Mouse (Mus musculus) neural tube, embryonic 13.5 days (tissue): ENCODE measurements at regions not wholly inside any gene's neighbourhood (a gene's known extent, or its start where the extent isn't known, plus 50 kb on each side); places are given as distances from the start of the nearest gene placed in this dataset.

Experiments used
- ATAC-seq: fragments of 200-750 bp; cut with Nextera tagmentation; 2 replicates; pipeline ENCODE4 v1.8.0; 2017; ENCODE audit warnings: low read depth, mild to moderate bottlenecking, moderate TSS enrichment, moderate library complexity
- H3K27ac ChIP-seq: fragments of 300-500 bp; sonication (generic); replicated peaks from 2 replicates; pipeline ENCODE4 v1.5.1; 2015; ENCODE audit warnings: moderate library complexity, mild to moderate bottlenecking, inconsistent platforms
- H3K27me3 ChIP-seq: fragments of 300-500 bp; sonication (generic); 2 replicates; pipeline ENCODE4 v1.6.1; 2015; ENCODE audit warnings: mild to moderate bottlenecking, inconsistent platforms
- H3K36me3 ChIP-seq: fragments of 300-500 bp; sonication (generic); 2 replicates; pipeline ENCODE4 v1.6.1; 2015; ENCODE audit warnings: mild to moderate bottlenecking, inconsistent platforms
- H3K4me1 ChIP-seq: fragments of 300-500 bp; sonication (generic); replicated peaks from 2 replicates; pipeline ENCODE4 v1.6.1; 2015; ENCODE audit warnings: inconsistent platforms
- H3K4me2 ChIP-seq: fragments of 300-500 bp; sonication (generic); 2 replicates; pipeline ENCODE4 v1.6.1; 2015; ENCODE audit warnings: inconsistent platforms, mild to moderate bottlenecking, moderate library complexity
- H3K4me3 ChIP-seq: fragments of 300-500 bp; sonication (generic); 2 replicates; pipeline ENCODE4 v1.5.1; 2015; ENCODE audit warnings: mild to moderate bottlenecking, inconsistent platforms
- H3K9ac ChIP-seq: fragments of 300-500 bp; sonication (generic); 2 replicates; pipeline ENCODE4 v1.6.1; 2015; ENCODE audit warnings: moderate library complexity, mild to moderate bottlenecking, inconsistent platforms
- H3K9me3 ChIP-seq: fragments of 300-500 bp; sonication (generic); 2 replicates; pipeline ENCODE4 v1.6.1; 2016; ENCODE audit warnings: inconsistent platforms
- WGBS: fragments of 180-500 bp; shearing (Covaris S2); methylation state at CpG from one replicate; pipeline ENCODE4 v1.1.7; 2015; 5-methylcytosine and 5-hydroxymethylcytosine counted together

- no peak overlapping the region for H3K9ac ChIP-seq
- no peak for ATAC-seq
- whole genome bisulfite sequencing, result 22% methylated on average over 8 of the region's 8 CpGs
- no peak overlapping the region for H3K4me3 ChIP-seq
- H3K27me3 ChIP-seq, result no peaks in the 10 kb centered on the region
- no peaks in the 10 kb centered on the region for H3K4me1 ChIP-seq
- no peaks in the 10 kb centered on the region for H3K9me3 ChIP-seq
- H3K27ac ChIP-seq, result no peak overlapping the region
- H3K4me2 ChIP-seq, result no peak overlapping the region
- H3K36me3 ChIP-seq, result no peaks in the 10 kb centered on the region
Observed at GRCm38 (mm10) chr15:61553081-61553680, 630.4 kb upstream of the A1bg start.

- H3K27me3 ChIP-seq, result no peaks in the 10 kb centered on the region
- no peaks in the 10 kb centered on the region for H3K9me3 ChIP-seq
- H3K4me1 ChIP-seq, result no peaks in the 10 kb centered on the region
- 91% methylated on average over 5 of the region's 5 CpGs for WGBS
- no peak overlapping the region for H3K27ac ChIP-seq
- H3K4me2 ChIP-seq, result no peak overlapping the region
- ATAC-seq, result no peak
- no peak overlapping the region for H3K4me3 ChIP-seq
- H3K36me3 ChIP-seq, result no peaks in the 10 kb centered on the region
- no peak overlapping the region for H3K9ac ChIP-seq
Observed at GRCm38 (mm10) chr15:61551206-61551605, 628.4 kb upstream of the A1bg start.

- H3K36me3 ChIP-seq, result no peaks in the 10 kb centered on the region
Observed at GRCm38 (mm10) chr15:61548400-61548799, 625.6 kb upstream of the A1bg start.

GRCm38 (mm10) chr15:61546608-61547007 is 623.8 kb upstream of the A1bg start:
- H3K4me1 ChIP-seq, result peaks cover 2% of the 10 kb centered on the region; the same call in 1 of the 2 replicates
- no peaks in the 10 kb centered on the region for H3K27me3 ChIP-seq
- H3K4me2 ChIP-seq, result no peak overlapping the region
- no peaks in the 10 kb centered on the region for H3K9me3 ChIP-seq
- H3K36me3 ChIP-seq, result no peaks in the 10 kb centered on the region
- ATAC-seq, result no peak
- no peak overlapping the region for H3K4me3 ChIP-seq
- H3K9ac ChIP-seq, result no peak overlapping the region
- no peak overlapping the region for H3K27ac ChIP-seq
- WGBS, result 85% methylated on average over 3 of the region's 3 CpGs

More at GRCm38 (mm10) chr15:61548400-61548799, 625.6 kb upstream of the A1bg start:
- ATAC-seq, result no peak
- Histone ChIP-seq H3K4me2 (no peak overlapping the region), H3K9ac (no peak overlapping the region), H3K27me3 (no peaks in the 10 kb centered on the region), H3K9me3 (no peaks in the 10 kb centered on the region), H3K4me3 (no peak overlapping the region), H3K27ac (no peak overlapping the region), H3K4me1 (no peaks in the 10 kb centered on the region)
- 84% methylated on average over 4 of the region's 4 CpGs for WGBS

- Histone ChIP-seq H3K9me3 (no peaks in the 10 kb centered on the region), H3K4me3 (no peak overlapping the region), H3K9ac (no peak overlapping the region), H3K27me3 (no peaks in the 10 kb centered on the region), H3K27ac (no peak overlapping the region), H3K4me1 (peaks cover 3% of the 10 kb centered on the region; the same call in 1 of the 2 replicates), H3K4me2 (no peak overlapping the region), H3K36me3 (no peaks in the 10 kb centered on the region)
- ATAC-seq, result no peak
- WGBS, result 66% methylated on average over 2 of the region's 2 CpGs
Observed at GRCm38 (mm10) chr15:61544074-61544473, 621.3 kb upstream of the A1bg start.

GRCm38 (mm10) chr15:61541643-61542042 is 618.8 kb upstream of the A1bg start:
- Histone ChIP-seq H3K4me1 (peaks cover 3% of the 10 kb centered on the region; the same call in 1 of the 2 replicates), H3K4me2 (no peak overlapping the region), H3K9ac (no peak overlapping the region), H3K4me3 (no peak overlapping the region), H3K36me3 (no peaks in the 10 kb centered on the region), H3K27ac (no peak overlapping the region), H3K9me3 (no peaks in the 10 kb centered on the region), H3K27me3 (no peaks in the 10 kb centered on the region)
- no peak for ATAC-seq
- WGBS, result 50% methylated on average over 4 of the region's 4 CpGs

GRCm38 (mm10) chr15:61540753-61541421 is 618.1 kb upstream of the A1bg start:
- ATAC-seq, result no peak
- H3K27me3 ChIP-seq, result no peaks in the 10 kb centered on the region
- no peak overlapping the region for H3K4me3 ChIP-seq
- no peak overlapping the region for H3K4me2 ChIP-seq
- no peak overlapping the region for H3K27ac ChIP-seq
- 75% methylated on average over 10 of the region's 10 CpGs for WGBS
- H3K4me1 ChIP-seq, result peaks cover 3% of the 10 kb centered on the region; the same call in 1 of the 2 replicates
- H3K9ac ChIP-seq, result no peak overlapping the region
- H3K36me3 ChIP-seq, result no peaks in the 10 kb centered on the region
- no peaks in the 10 kb centered on the region for H3K9me3 ChIP-seq

GRCm38 (mm10) chr15:61538930-61539329 is 616.1 kb upstream of the A1bg start:
- Histone ChIP-seq H3K4me1 (peaks cover 3% of the 10 kb centered on the region; the same call in 1 of the 2 replicates), H3K4me2 (no peak overlapping the region), H3K9me3 (no peaks in the 10 kb centered on the region), H3K36me3 (no peaks in the 10 kb centered on the region), H3K27ac (no peak overlapping the region), H3K9ac (no peak overlapping the region), H3K27me3 (no peaks in the 10 kb centered on the region), H3K4me3 (no peak overlapping the region)
- 63% methylated on average over 5 of the region's 5 CpGs for WGBS
- no peak for ATAC-seq

- no peak overlapping the region for H3K4me3 ChIP-seq
- 59% methylated on average over 4 of the region's 4 CpGs for WGBS
- no peak overlapping the region for H3K9ac ChIP-seq
- H3K4me1 ChIP-seq, result peaks cover 3% of the 10 kb centered on the region; the same call in 1 of the 2 replicates
- ATAC-seq, result no peak
- no peak overlapping the region for H3K4me2 ChIP-seq
- no peaks in the 10 kb centered on the region for H3K36me3 ChIP-seq
- no peaks in the 10 kb centered on the region for H3K27me3 ChIP-seq
- H3K27ac ChIP-seq, result no peak overlapping the region
- no peaks in the 10 kb centered on the region for H3K9me3 ChIP-seq
Observed at GRCm38 (mm10) chr15:61538169-61538755, 615.5 kb upstream of the A1bg start.

- H3K27ac ChIP-seq, result no peak overlapping the region
- no peak for ATAC-seq
- no peaks in the 10 kb centered on the region for H3K27me3 ChIP-seq
- H3K4me2 ChIP-seq, result no peak overlapping the region
- H3K9me3 ChIP-seq, result no peaks in the 10 kb centered on the region
- no peak overlapping the region for H3K4me3 ChIP-seq
- H3K36me3 ChIP-seq, result no peaks in the 10 kb centered on the region
- H3K9ac ChIP-seq, result no peak overlapping the region
- no peaks in the 10 kb centered on the region for H3K4me1 ChIP-seq
- 87% methylated on average over 2 of the region's 2 CpGs for WGBS
Observed at GRCm38 (mm10) chr15:61536332-61536716, 613.5 kb upstream of the A1bg start.

GRCm38 (mm10) chr15:61535644-61536331 is 613.0 kb upstream of the A1bg start:
- Histone ChIP-seq H3K4me3 (no peak overlapping the region), H3K9me3 (no peaks in the 10 kb centered on the region), H3K27me3 (no peaks in the 10 kb centered on the region), H3K9ac (no peak overlapping the region), H3K36me3 (no peaks in the 10 kb centered on the region), H3K4me2 (no peak overlapping the region), H3K27ac (no peak overlapping the region), H3K4me1 (no peaks in the 10 kb centered on the region)
- no peak for ATAC-seq
- WGBS, result 48% methylated on average over 6 of the region's 6 CpGs

GRCm38 (mm10) chr15:61535180-61535579 is 612.4 kb upstream of the A1bg start:
- 62% methylated on average over 6 of the region's 6 CpGs for WGBS
- Histone ChIP-seq H3K36me3 (no peaks in the 10 kb centered on the region), H3K9ac (no peak overlapping the region), H3K4me3 (no peak overlapping the region), H3K27me3 (no peaks in the 10 kb centered on the region), H3K9me3 (no peaks in the 10 kb centered on the region), H3K27ac (no peak overlapping the region), H3K4me1 (no peaks in the 10 kb centered on the region), H3K4me2 (no peak overlapping the region)
- ATAC-seq, result no peak
